Mouse (Mus musculus) T-helper 2 cell (primary cell): ENCODE results near the gene Olfr1315-ps1.

ENCODE experiments used
- in situ Hi-C: fragments of 300-600 bp; cut with MboI, MseI; formaldehyde crosslinking; loops from one replicate; pipeline ENCODE4 v1.15.1; 2025; ENCODE audit warnings: high pct_unique_total_duplicates

Gene Olfr1315-ps1

GRCm38 (mm10) chr2:112115340-112115739, at the start of gene Olfr1315-ps1:
Gene Olfr1315-ps1 (minus strand): TSS chr2:112115440.
- in situ Hi-C loops, result no loop called here

- in situ Hi-C loops, result no loop called here
Measured at GRCm38 (mm10) chr2:112153898-112154297, 38.7 kb upstream of the Olfr1315-ps1 start, which contains the start of gene Olfr1318. Gene Olfr1318 (plus strand): TSS chr2:112154198.

- in situ Hi-C loops, result no loop called here
Measured at GRCm38 (mm10) chr2:112140029-112140428, 24.8 kb upstream of the Olfr1315-ps1 start, which contains the start of gene Olfr1317. Gene Olfr1317 (plus strand): TSS chr2:112140329.

- in situ Hi-C loops, result no loop called here
Measured at GRCm38 (mm10) chr2:112134877-112135276, 19.6 kb upstream of the Olfr1315-ps1 start, which contains the start of gene Olfr1316. Gene Olfr1316 (minus strand): TSS chr2:112134977.

- in situ Hi-C loops, result no loop called here
Measured at GRCm38 (mm10) chr2:112096681-112097080, 18.6 kb downstream of the Olfr1315-ps1 start, which contains the start of gene Olfr1314. Gene Olfr1314 (minus strand): TSS chr2:112096781.

GRCm38 (mm10) chr2:112077743-112078142, 37.5 kb downstream of the Olfr1315-ps1 start, which contains the start of gene Olfr1313:
Gene Olfr1313 (minus strand): TSS chr2:112077843.
- in situ Hi-C loops, result no loop called here
